Mouse (Mus musculus) hindbrain, postnatal 0 days (tissue): ENCODE measurements around the gene Dlgap1. TPM values are rescaled to one million over a fixed set of nuclear protein-coding genes. Genes with fewer than 3 reads are reported as not detected.

Experiments
- ATAC-seq: fragments of 200-750 bp; cut with Nextera tagmentation; 2 replicates; pipeline ENCODE4 v1.8.0; 2017; ENCODE audit warnings: mild to moderate bottlenecking, moderate TSS enrichment, moderate library complexity
- DNase-seq: peaks from one replicate; pipeline ENCODE4 v3.0.0-alpha.2; 2015; ENCODE audit warnings: low spot score
- H3K27ac ChIP-seq: fragments of 300-500 bp; sonication (generic); 2 replicates; pipeline ENCODE4 v1.5.1; 2014; ENCODE audit warnings: mild to moderate bottlenecking
- H3K27me3 ChIP-seq: fragments of 300-500 bp; sonication (generic); 2 replicates; pipeline ENCODE4 v1.6.1; 2014; ENCODE audit warnings: low read length, mixed read lengths; ENCODE audit not compliant: insufficient read depth
- H3K36me3 ChIP-seq: fragments of 300-500 bp; sonication (generic); 2 replicates; pipeline ENCODE4 v1.6.1; 2014; ENCODE audit warnings: low read length, mixed read lengths; ENCODE audit not compliant: insufficient read depth
- H3K4me1 ChIP-seq: fragments of 300-500 bp; sonication (generic); 2 replicates; pipeline ENCODE4 v1.6.1; 2014; ENCODE audit warnings: antibody characterized with exemption, low read length, mixed read lengths; ENCODE audit not compliant: insufficient read depth
- H3K4me2 ChIP-seq: fragments of 300-500 bp; sonication (generic); 2 replicates; pipeline ENCODE4 v1.6.1; 2014; ENCODE audit warnings: low read depth, mild to moderate bottlenecking, low read length, moderate library complexity, mixed read lengths
- H3K4me3 ChIP-seq: fragments of 300-500 bp; sonication (generic); 2 replicates; pipeline ENCODE4 v1.5.1; 2014; ENCODE audit warnings: low read length
- H3K9ac ChIP-seq: fragments of 300-500 bp; sonication (generic); replicated peaks from 2 replicates; pipeline ENCODE4 v1.6.1; 2014; ENCODE audit warnings: mild to moderate bottlenecking, low read length, moderate library complexity, mixed read lengths
- H3K9me3 ChIP-seq: fragments of 300-500 bp; sonication (generic); 2 replicates; pipeline ENCODE4 v1.6.1; 2016; ENCODE audit warnings: low read length, mixed read lengths
- CTCF ChIP-seq: IDR thresholded peaks from 2 replicates; pipeline ENCODE4 v1.5.1; 2016; ENCODE audit warnings: antibody characterized with exemption, control low read depth, low read depth
- WGBS: fragments of 180-500 bp; shearing (Covaris S2); extraction: QIAGEN DNeasy Blood & Tissue Kit; methylation state at CpG from one replicate; pipeline ENCODE4 v1.1.7; 2014; 5-methylcytosine and 5-hydroxymethylcytosine counted together
- polyA plus RNA-seq: library from polyadenylated mRNA; unstranded; fragments of >200 nt; fragmentation: Nextera tagmentation; extraction: Ambion mirVana; gene quantifications from 2 replicates; pipeline ENCODE4 v1.2.1, GENCODE M21; 2015
- total RNA-seq: library from RNA; depleted of rRNA; stranded (reverse); fragments of >200 nt; gene quantifications from 2 replicates; pipeline ENCODE4 v1.2.3, GENCODE M21; 2014

Gene Dlgap1
- total and polyA plus RNA-seq, 2 experiments from 2014 or later: 33.8 to 117 TPM

GRCm38 (mm10) chr17:70169831-70170230, 201.0 kb downstream of the Dlgap1 start:
- no peaks in the 10 kb centered on the region for H3K27me3 ChIP-seq
- H3K27ac ChIP-seq: no peak overlapping the region
- H3K4me1 ChIP-seq: no peaks in the 10 kb centered on the region
- H3K9ac ChIP-seq: no peak overlapping the region
- no peak overlapping the region for H3K4me3 ChIP-seq
- no peaks in the 10 kb centered on the region for H3K36me3 ChIP-seq
- WGBS: 90% methylated on average over 2 of the region's 2 CpGs
- ATAC-seq (no peak), DNase-seq (no peak)
- H3K4me2 ChIP-seq: no peak overlapping the region
- no peak for TF ChIP-seq CTCF
- no peaks in the 10 kb centered on the region for H3K9me3 ChIP-seq

- no peak overlapping the region for H3K4me3 ChIP-seq
- H3K36me3 ChIP-seq: no peaks in the 10 kb centered on the region
- H3K4me1 ChIP-seq: no peaks in the 10 kb centered on the region
- no peaks in the 10 kb centered on the region for H3K27me3 ChIP-seq
- no peaks in the 10 kb centered on the region for H3K9me3 ChIP-seq
- ATAC-seq: peak; percentile 55; the same call in 1 of the 2 replicates
- H3K4me2 ChIP-seq: no peak overlapping the region
- WGBS: 51% methylated on average over 9 of the region's 9 CpGs
- DNase-seq: peak; percentile 10
- no peak for TF ChIP-seq CTCF
- H3K9ac ChIP-seq: no peak overlapping the region
- H3K27ac ChIP-seq: no peak overlapping the region
Observed at GRCm38 (mm10) chr17:70172500-70173036, 203.7 kb downstream of the Dlgap1 start.

- Histone ChIP-seq H3K4me1 (no peaks in the 10 kb centered on the region), H3K27me3 (no peaks in the 10 kb centered on the region), H3K9me3 (no peaks in the 10 kb centered on the region), H3K4me2 (no peak overlapping the region), H3K27ac (no peak overlapping the region), H3K36me3 (no peaks in the 10 kb centered on the region), H3K4me3 (no peak overlapping the region), H3K9ac (no peak overlapping the region)
- ATAC-seq (no peak), DNase-seq (no peak)
- WGBS: 82% methylated on average over 6 of the region's 6 CpGs
- TF ChIP-seq CTCF: no peak
Observed at GRCm38 (mm10) chr17:70173916-70174315, 205.0 kb downstream of the Dlgap1 start.

GRCm38 (mm10) chr17:70191228-70191627, 222.4 kb downstream of the Dlgap1 start:
- no peak for ATAC-seq
- Histone ChIP-seq H3K27me3 (no peaks in the 10 kb centered on the region), H3K9me3 (no peaks in the 10 kb centered on the region), H3K4me1 (no peaks in the 10 kb centered on the region), H3K4me2 (no peak overlapping the region), H3K4me3 (no peak overlapping the region), H3K27ac (no peak overlapping the region), H3K9ac (no peak overlapping the region), H3K36me3 (no peaks in the 10 kb centered on the region)
- no peak for DNase-seq
- no peak for TF ChIP-seq CTCF
- WGBS: 87% methylated on average over 6 of the region's 6 CpGs

GRCm38 (mm10) chr17:70222891-70223290, 254.0 kb downstream of the Dlgap1 start:
- DNase-seq: no peak
- Histone ChIP-seq H3K27ac (no peak overlapping the region), H3K9ac (no peak overlapping the region), H3K4me3 (no peak overlapping the region), H3K27me3 (no peaks in the 10 kb centered on the region), H3K4me2 (no peak overlapping the region), H3K9me3 (no peaks in the 10 kb centered on the region), H3K4me1 (no peaks in the 10 kb centered on the region), H3K36me3 (no peaks in the 10 kb centered on the region)
- TF ChIP-seq CTCF: no peak
- ATAC-seq: no peak
- WGBS: 64% methylated on average over 3 of the region's 3 CpGs

GRCm38 (mm10) chr17:70247342-70247741, 278.5 kb downstream of the Dlgap1 start:
- Histone ChIP-seq H3K9ac (no peak overlapping the region), H3K4me1 (no peaks in the 10 kb centered on the region), H3K27me3 (no peaks in the 10 kb centered on the region), H3K27ac (peak overlapping the region; percentile 13; the same call in 1 of the 2 replicates), H3K4me2 (no peak overlapping the region), H3K4me3 (no peak overlapping the region), H3K9me3 (no peaks in the 10 kb centered on the region), H3K36me3 (no peaks in the 10 kb centered on the region)
- peak; percentile 35 for DNase-seq
- 51% methylated on average over 7 of the region's 7 CpGs for WGBS
- TF ChIP-seq CTCF: no peak
- ATAC-seq: peak; percentile 70

GRCm38 (mm10) chr17:70248250-70248649, 279.4 kb downstream of the Dlgap1 start:
- Histone ChIP-seq H3K27me3 (no peaks in the 10 kb centered on the region), H3K9ac (no peak overlapping the region), H3K27ac (no peak overlapping the region), H3K4me1 (no peaks in the 10 kb centered on the region), H3K9me3 (no peaks in the 10 kb centered on the region), H3K4me2 (no peak overlapping the region), H3K36me3 (no peaks in the 10 kb centered on the region), H3K4me3 (no peak overlapping the region)
- ATAC-seq: no peak
- 36% methylated on average over 6 of the region's 6 CpGs for WGBS
- no peak for TF ChIP-seq CTCF
- peak; percentile 25 for DNase-seq
